17 mouse cellular contexts compared by ENCODE assay signal in genomic region chr10:100111209-100111608, GRCm38 (mm10).
DNase-seq lines count a peak whose midpoint lies in the region; ATAC-seq lines count a peak whose summit lies in the region.
"Had no signal": no experiment of that assay in that cellular context is flagged by ENCODE, and none has a peak within 500 bp of the region (broad histone marks: within the 10 kb centered on the region; RNA-seq: fewer than 3 reads in every experiment).

No protein-coding gene starts in this region.

- no peaks in the 10 kb centered on the region for H3K9me3 ChIP-seq in forebrain, embryonic 13.5 days (replicated peaks)
- H3K9me3 ChIP-seq in midbrain, embryonic 16.5 days (replicated peaks; ENCODE audit: control insufficient read depth, low read length, poor library complexity, severe bottlenecking) = no peaks in the 10 kb centered on the region
- H3K9me3 ChIP-seq: liver, embryonic 12.5 days; stomach, embryonic 15.5 days had no signal

- H3K4me2 ChIP-seq in forebrain, embryonic 13.5 days = peak overlapping the region; percentile 41
- H3K4me2 ChIP-seq in midbrain, embryonic 16.5 days (ENCODE audit: low read length) = peak overlapping the region; percentile 50
- H3K4me2 ChIP-seq: heart, embryonic 11.5 days; liver, embryonic 12.5 days; stomach, embryonic 15.5 days had no signal

- H3K4me3 ChIP-seq in forebrain, embryonic 13.5 days = no peak overlapping the region
- H3K4me3 ChIP-seq in midbrain, embryonic 16.5 days (ENCODE audit: low read depth, low read length) = 0 out of 2 replicates have a peak overlapping the region, but pooled peaks have one; percentile 3
- H3K4me3 ChIP-seq: erythroblast, embryonic 14.5 days; liver, embryonic 12.5 days; stomach, embryonic 15.5 days had no signal

- intact Hi-C loops in left cerebral cortex, postnatal 4 days (cut with DNase I) = no loop called here
- intact Hi-C loops in left cerebral cortex, postnatal 36 days (cut with DNase I) = no loop called here

- ATAC-seq in forebrain, embryonic 13.5 days = peak; percentile 83
- ATAC-seq in midbrain, embryonic 16.5 days = peak; percentile 76; the same call in 1 of the 2 replicates
- ATAC-seq: liver, embryonic 12.5 days had no signal

- peaks cover 8% of the 10 kb centered on the region; the same call in 1 of the 2 replicates for H3K4me1 ChIP-seq in forebrain, embryonic 13.5 days
- peaks cover 5% of the 10 kb centered on the region for H3K4me1 ChIP-seq in midbrain, embryonic 16.5 days (ENCODE audit: control insufficient read depth, insufficient read depth, low read length)
- H3K4me1 ChIP-seq: liver, embryonic 12.5 days; stomach, embryonic 15.5 days had no signal

- 6% methylated on average over 7 of the region's 7 CpGs for WGBS in forebrain, embryonic 13.5 days
- 15% methylated on average over 7 of the region's 7 CpGs for WGBS in midbrain, embryonic 16.5 days

- no peak overlapping the region for H3K27ac ChIP-seq in forebrain, embryonic 13.5 days
- no peak overlapping the region for H3K27ac ChIP-seq in midbrain, embryonic 16.5 days (ENCODE audit: low read length)
- H3K27ac ChIP-seq: kidney, postnatal 0 days; liver, embryonic 12.5 days; stomach, embryonic 15.5 days had no signal

- peak; percentile 32 to 67 for DNase-seq in cerebellum, postnatal 14 days
- no peak for DNase-seq in cerebellum, adult 11 months
- DNase-seq in left cerebral cortex, postnatal 4 days = peak; percentile 44
- no peak for DNase-seq in left cerebral cortex, postnatal 36 days (ENCODE audit: low spot score in 2 of 2)
- no peak for DNase-seq in adrenal gland, postnatal 4 days (ENCODE audit: low spot score in 2 of 2)
- DNase-seq in kidney, postnatal 25 days = no peak
- DNase-seq: gastrocnemius, postnatal 14 days; layer of hippocampus, postnatal 36 days; lung, postnatal 14 days; thymus, postnatal 25 days had no signal

- H3K36me3 ChIP-seq in forebrain, embryonic 13.5 days (ENCODE audit: poor library complexity, severe bottlenecking) = no peaks in the 10 kb centered on the region
- no peaks in the 10 kb centered on the region for H3K36me3 ChIP-seq in midbrain, embryonic 16.5 days (ENCODE audit: control insufficient read depth, insufficient read depth, low read length)
- H3K36me3 ChIP-seq: liver, embryonic 12.5 days; stomach, embryonic 15.5 days had no signal

- no peaks in the 10 kb centered on the region for H3K27me3 ChIP-seq in forebrain, embryonic 13.5 days
- H3K27me3 ChIP-seq in midbrain, embryonic 16.5 days (ENCODE audit: control insufficient read depth, insufficient read depth, low read depth, low read length) = no peaks in the 10 kb centered on the region
- H3K27me3 ChIP-seq: liver, embryonic 12.5 days; stomach, embryonic 15.5 days had no signal

- no peak overlapping the region for H3K9ac ChIP-seq in forebrain, embryonic 13.5 days
- H3K9ac ChIP-seq in midbrain, embryonic 16.5 days (ENCODE audit: low read depth, low read length) = 0 out of 2 replicates have a peak overlapping the region, but pooled peaks have one; percentile 4
- H3K9ac ChIP-seq: liver, embryonic 12.5 days; stomach, embryonic 15.5 days had no signal

Comparison
In these comparisons a context has a peak if more than half of its experiments do, and no peak if none do; other contexts are left out.
1. DNase-seq: peak in cerebellum, postnatal 14 days (2 of 2) and left cerebral cortex, postnatal 4 days (single experiment); none in cerebellum, adult 11 months (single experiment), left cerebral cortex, postnatal 36 days (0 of 2), adrenal gland, postnatal 4 days (0 of 2) and kidney, postnatal 25 days (0 of 2).